Mouse (Mus musculus) limb, embryonic 11.5 days (tissue): ENCODE data around the gene Stk32c. TPM values are rescaled to one million over a fixed set of nuclear protein-coding genes. Genes with fewer than 3 reads are reported as not detected.

Source experiments
- ATAC-seq: fragments of 200-750 bp; cut with Nextera tagmentation; 2 replicates; pipeline ENCODE4 v1.8.0; 2017; ENCODE audit warnings: low read depth; ENCODE audit not compliant: insufficient number of reproducible peaks, low FRiP score, low TSS enrichment
- DNase-seq: peaks from one replicate; pipeline ENCODE4 v3.0.0-alpha.2; 2015; ENCODE audit warnings: low spot score
- H3K27ac ChIP-seq: fragments of 300-500 bp; sonication (generic); replicated peaks from 2 replicates; pipeline ENCODE4 v1.5.1; 2014; ENCODE audit warnings: low read depth, mild to moderate bottlenecking, low read length
- H3K27me3 ChIP-seq: fragments of 300-500 bp; sonication (generic); 2 replicates; pipeline ENCODE4 v1.6.1; 2014; ENCODE audit warnings: mild to moderate bottlenecking, low read length, mixed read lengths; ENCODE audit not compliant: control insufficient read depth, insufficient read depth
- H3K36me3 ChIP-seq: fragments of 300-500 bp; sonication (generic); 2 replicates; pipeline ENCODE4 v1.6.1; 2014; ENCODE audit warnings: mild to moderate bottlenecking, low read length, moderate library complexity, mixed read lengths; ENCODE audit not compliant: control insufficient read depth, insufficient read depth
- H3K4me1 ChIP-seq: fragments of 300-500 bp; sonication (generic); 2 replicates; pipeline ENCODE4 v1.6.1; 2014; ENCODE audit warnings: low read length, mixed read lengths; ENCODE audit not compliant: control insufficient read depth, insufficient read depth
- H3K4me2 ChIP-seq: fragments of 300-500 bp; sonication (generic); 2 replicates; pipeline ENCODE4 v1.6.1; 2014; ENCODE audit warnings: low read depth, mild to moderate bottlenecking, moderate library complexity; ENCODE audit not compliant: severe bottlenecking
- H3K4me3 ChIP-seq: fragments of 300-500 bp; sonication (generic); 2 replicates; pipeline ENCODE4 v1.5.1; 2014; ENCODE audit warnings: low read depth, low read length
- H3K9ac ChIP-seq: fragments of 300-500 bp; sonication (generic); 2 replicates; pipeline ENCODE4 v1.6.1; 2014; ENCODE audit warnings: mild to moderate bottlenecking, low read length
- H3K9me3 ChIP-seq: fragments of 300-500 bp; sonication (generic); 2 replicates; pipeline ENCODE4 v1.6.1; 2016; ENCODE audit warnings: low read length; ENCODE audit not compliant: control insufficient read depth
- WGBS: fragments of 180-500 bp; shearing (Covaris S2); extraction: QIAGEN DNeasy Blood & Tissue Kit; methylation state at CpG from one replicate; pipeline ENCODE4 v1.1.7; 2014; 5-methylcytosine and 5-hydroxymethylcytosine counted together
- polyA plus RNA-seq: library from polyadenylated mRNA; unstranded; fragments of >200 nt; fragmentation: Nextera tagmentation; extraction: Ambion mirVana; gene quantifications from 2 replicates; pipeline ENCODE4 v1.2.1, GENCODE M21; 2014

The Stk32c gene
- polyA plus RNA-seq, 1 experiment from 2014 or later: 0.17 TPM

- H3K27me3 ChIP-seq: no peaks in the 10 kb centered on the region
- no peaks in the 10 kb centered on the region for H3K4me1 ChIP-seq
- DNase-seq (no peak), ATAC-seq (no peak)
- 31% methylated on average over 2 of the region's 2 CpGs for WGBS
- H3K9ac ChIP-seq: no peak overlapping the region
- no peak overlapping the region for H3K27ac ChIP-seq
- H3K9me3 ChIP-seq: no peaks in the 10 kb centered on the region
- H3K36me3 ChIP-seq: no peaks in the 10 kb centered on the region
- no peak overlapping the region for H3K4me2 ChIP-seq
- no peak overlapping the region for H3K4me3 ChIP-seq
These were observed 55.6 kb downstream of the Stk32c start for GRCm38 (mm10) chr7:139157541-139157940.

GRCm38 (mm10) chr7:139156341-139157058 is 56.6 kb downstream of the Stk32c start:
- H3K27ac ChIP-seq: no peak overlapping the region
- H3K4me1 ChIP-seq: no peaks in the 10 kb centered on the region; the same call in 1 of the 2 replicates
- H3K9me3 ChIP-seq: no peaks in the 10 kb centered on the region
- 85% methylated on average over 10 of the region's 10 CpGs for WGBS
- no peak overlapping the region for H3K4me3 ChIP-seq
- H3K4me2 ChIP-seq: no peak overlapping the region
- H3K9ac ChIP-seq: no peak overlapping the region
- H3K36me3 ChIP-seq: no peaks in the 10 kb centered on the region
- no peak for DNase-seq
- H3K27me3 ChIP-seq: no peaks in the 10 kb centered on the region
- no peak for ATAC-seq

GRCm38 (mm10) chr7:139152927-139153326 is 60.2 kb downstream of the Stk32c start:
- peaks cover 7% of the 10 kb centered on the region for H3K4me1 ChIP-seq
- H3K9ac ChIP-seq: no peak overlapping the region
- H3K9me3 ChIP-seq: no peaks in the 10 kb centered on the region
- ATAC-seq (no peak), DNase-seq (no peak)
- H3K27me3 ChIP-seq: no peaks in the 10 kb centered on the region
- WGBS: 79% methylated on average over 7 of the region's 7 CpGs
- no peak overlapping the region for H3K4me2 ChIP-seq
- no peak overlapping the region for H3K4me3 ChIP-seq
- H3K27ac ChIP-seq: no peak overlapping the region
- H3K36me3 ChIP-seq: no peaks in the 10 kb centered on the region

GRCm38 (mm10) chr7:139151116-139151515 is 62.0 kb downstream of the Stk32c start:
- ATAC-seq: peak; percentile 65
- Histone ChIP-seq H3K4me3 (no peak overlapping the region), H3K9me3 (no peaks in the 10 kb centered on the region), H3K4me2 (no peak overlapping the region), H3K27ac (no peak overlapping the region), H3K36me3 (no peaks in the 10 kb centered on the region), H3K9ac (no peak overlapping the region), H3K4me1 (peaks cover 7% of the 10 kb centered on the region), H3K27me3 (no peaks in the 10 kb centered on the region)
- DNase-seq: peak; percentile 56
- WGBS: 45% methylated on average over 10 of the region's 10 CpGs

- 19% methylated on average over 7 of the region's 7 CpGs for WGBS
- Histone ChIP-seq H3K9ac (no peak overlapping the region), H3K4me2 (no peak overlapping the region), H3K27ac (no peak overlapping the region), H3K4me1 (peaks cover 7% of the 10 kb centered on the region), H3K36me3 (no peaks in the 10 kb centered on the region), H3K27me3 (no peaks in the 10 kb centered on the region), H3K4me3 (no peak overlapping the region), H3K9me3 (no peaks in the 10 kb centered on the region)
- ATAC-seq (no peak), DNase-seq (no peak)
These were observed 63.7 kb downstream of the Stk32c start for GRCm38 (mm10) chr7:139149373-139149772.

GRCm38 (mm10) chr7:139147360-139147759 is 65.7 kb downstream of the Stk32c start:
- no peak overlapping the region for H3K4me3 ChIP-seq
- no peak for ATAC-seq
- no peaks in the 10 kb centered on the region for H3K27me3 ChIP-seq
- H3K27ac ChIP-seq: no peak overlapping the region
- H3K9ac ChIP-seq: no peak overlapping the region
- 42% methylated on average over 4 of the region's 4 CpGs for WGBS
- DNase-seq: no peak
- H3K4me2 ChIP-seq: no peak overlapping the region
- H3K9me3 ChIP-seq: no peaks in the 10 kb centered on the region
- H3K36me3 ChIP-seq: no peaks in the 10 kb centered on the region
- H3K4me1 ChIP-seq: peaks cover 7% of the 10 kb centered on the region

- 79% methylated on average over 7 of the region's 7 CpGs for WGBS
- H3K27me3 ChIP-seq: no peaks in the 10 kb centered on the region
- DNase-seq (no peak), ATAC-seq (no peak)
- no peaks in the 10 kb centered on the region for H3K36me3 ChIP-seq
- no peaks in the 10 kb centered on the region for H3K9me3 ChIP-seq
- H3K4me2 ChIP-seq: no peak overlapping the region
- H3K9ac ChIP-seq: no peak overlapping the region
- no peak overlapping the region for H3K27ac ChIP-seq
- no peak overlapping the region for H3K4me3 ChIP-seq
- H3K4me1 ChIP-seq: peaks cover 2% of the 10 kb centered on the region
These were observed 67.2 kb downstream of the Stk32c start for GRCm38 (mm10) chr7:139145891-139146290.

GRCm38 (mm10) chr7:139143785-139144184 is 69.3 kb downstream of the Stk32c start:
- H3K4me3 ChIP-seq: no peak overlapping the region
- no peaks in the 10 kb centered on the region for H3K27me3 ChIP-seq
- no peaks in the 10 kb centered on the region for H3K36me3 ChIP-seq
- H3K4me1 ChIP-seq: peaks cover 14% of the 10 kb centered on the region; the same call in 1 of the 2 replicates
- no peaks in the 10 kb centered on the region for H3K9me3 ChIP-seq
- H3K4me2 ChIP-seq: no peak overlapping the region
- DNase-seq (no peak), ATAC-seq (no peak)
- 67% methylated on average over 1 of the region's 1 CpGs for WGBS
- no peak overlapping the region for H3K9ac ChIP-seq
- no peak overlapping the region for H3K27ac ChIP-seq
